Mouse (Mus musculus) gastrocnemius, postnatal 14 days (tissue): ENCODE results near the gene Narfl. TPM values are rescaled to one million over a fixed set of nuclear protein-coding genes. Genes with fewer than 3 reads are reported as not detected.
"Not testable (repeated sequence)": the region's sequence is repeated elsewhere in the genome, so short reads cannot be mapped to it uniquely, and the experiment has no call there.

Source experiments
- DNase-seq: peaks from one replicate; pipeline ENCODE4 v3.0.0; 2021; ENCODE audit warnings: mixed read lengths
- intact Hi-C: fragments of 180-260 bp; cut with DNase I; formaldehyde crosslinking; loops from one replicate; pipeline ENCODE4 v1.15.1; 2025; ENCODE audit warnings: low total_unique reads
- total RNA-seq, 2 experiments: library from RNA; stranded (reverse); gene quantifications; 2 replicates each; pipeline ENCODE4 v1.2.3; 2021

Narfl gene
- total RNA-seq, 2 experiments from 2014 or later, result 27.7 to 28.8 TPM

DNA sequence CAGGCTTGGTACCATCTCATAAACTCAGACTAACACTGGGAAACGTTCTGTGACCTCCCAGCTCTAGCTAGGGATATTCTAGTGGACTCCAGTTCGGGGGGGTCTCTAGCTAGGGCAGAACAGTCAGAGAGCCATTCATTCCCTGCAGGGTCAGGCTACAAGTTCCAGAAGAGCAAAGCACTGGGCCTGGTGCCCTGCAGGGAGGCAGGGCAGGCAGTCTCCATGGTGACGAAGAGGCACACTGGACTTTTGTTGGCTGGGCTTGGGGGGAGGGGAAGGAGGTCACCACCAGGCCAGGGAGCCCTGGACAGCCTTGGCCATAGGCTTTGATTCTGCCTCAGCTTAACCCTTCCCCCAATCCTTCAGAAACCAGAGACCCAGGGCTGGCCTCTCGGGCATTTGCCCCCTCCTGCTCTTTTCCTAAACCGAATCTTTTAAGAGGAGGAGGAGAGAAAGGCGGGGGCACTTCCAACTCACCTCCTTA lies 22.1 kb downstream of the Narfl start, which contains the start of gene AC134908.4:
TSS of gene AC134908.4 (minus strand) at position 51 of the 484 bp plus-strand sequence.
- intact Hi-C loops, result loop anchor here (5.0 kb wide), 1 partner anchor 63 kb away; no protein-coding TSS in a partner anchor
- no peak for DNase-seq

DNA sequence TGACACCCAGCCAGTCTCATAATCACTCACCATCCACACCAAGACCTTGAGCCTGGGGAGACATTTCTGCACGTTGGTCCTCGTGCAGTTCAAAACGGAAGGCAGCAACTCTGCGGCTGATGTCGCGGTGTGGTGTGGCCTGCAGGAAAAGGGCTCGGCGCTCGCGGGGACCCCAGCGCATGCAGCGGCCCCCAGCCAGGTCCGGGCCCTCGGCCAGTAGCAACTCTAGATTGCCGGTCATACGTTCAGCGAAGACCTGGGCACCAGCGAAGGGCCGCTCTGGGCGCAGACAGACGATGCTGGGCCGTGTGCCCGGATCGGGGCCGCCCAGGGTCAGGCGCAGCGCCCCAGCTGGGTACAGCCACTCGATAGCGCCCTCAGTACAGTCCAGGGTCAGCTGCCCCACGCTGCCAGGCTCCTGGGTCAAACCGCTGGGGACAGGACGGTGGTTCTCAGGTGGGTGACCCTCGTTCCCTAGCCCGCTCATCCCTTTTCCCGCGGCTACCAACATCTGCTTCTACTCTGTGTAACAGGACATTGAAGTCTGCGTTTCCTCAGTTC lies 22.7 kb downstream of the Narfl start:
- intact Hi-C loops, result loop anchor here (5.0 kb wide), 1 partner anchor 64 kb away; no protein-coding TSS in a partner anchor
- DNase-seq, result peak; percentile 63

GRCm38 (mm10) chr17:25796951-25797369 lies 23.4 kb downstream of the Narfl start, which contains the start of gene Metrn:
Gene Metrn (minus strand): TSS chr17:25797136.
- DNase-seq, result peak; percentile 92
- intact Hi-C loops, result loop anchor here (5.0 kb wide), 1 partner anchor 65 kb away; no protein-coding TSS in a partner anchor

GRCm38 (mm10) chr17:25801029-25801428 lies 27.5 kb downstream of the Narfl start:
- intact Hi-C loops, result no loop called here
- peak; percentile 52 for DNase-seq

DNA sequence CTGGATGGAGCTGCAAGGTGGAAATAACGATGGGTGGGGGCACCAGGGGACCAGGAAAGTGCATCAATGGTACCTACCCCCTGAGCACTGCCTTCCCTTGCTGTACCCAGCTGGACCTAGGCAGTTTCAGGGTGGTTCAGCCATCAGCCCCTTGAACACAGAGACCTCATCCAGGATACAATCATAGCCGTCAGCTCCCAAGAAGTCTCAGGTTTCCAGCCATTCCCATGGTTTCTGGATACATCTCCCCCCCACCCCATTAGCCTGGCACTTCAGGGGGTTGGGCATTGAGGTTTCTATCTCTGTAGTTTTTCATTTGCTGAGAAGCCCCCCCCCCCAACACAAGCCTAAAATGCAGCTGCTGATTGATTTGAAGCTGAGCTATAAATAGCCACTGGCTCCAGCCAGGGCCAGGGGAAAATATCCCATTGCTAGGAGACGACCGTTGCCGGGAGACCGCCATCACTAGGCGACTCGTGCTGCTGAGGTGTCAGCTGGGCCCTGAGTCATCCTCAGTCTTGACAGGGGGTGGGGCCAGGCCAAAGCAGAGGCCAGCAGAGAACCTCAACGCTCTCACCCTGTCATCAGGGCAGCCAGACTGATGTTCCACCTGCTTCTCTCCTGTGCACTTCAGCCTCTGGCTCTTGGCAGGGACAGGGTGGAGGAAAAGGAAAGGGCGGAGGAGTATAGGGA lies 29.4 kb downstream of the Narfl start:
- intact Hi-C loops, result loop anchor here (2.0 kb wide), 1 partner anchor 30 kb away; the partner anchor contains the start of gene Narfl
- DNase-seq, result peak; percentile 70

DNA sequence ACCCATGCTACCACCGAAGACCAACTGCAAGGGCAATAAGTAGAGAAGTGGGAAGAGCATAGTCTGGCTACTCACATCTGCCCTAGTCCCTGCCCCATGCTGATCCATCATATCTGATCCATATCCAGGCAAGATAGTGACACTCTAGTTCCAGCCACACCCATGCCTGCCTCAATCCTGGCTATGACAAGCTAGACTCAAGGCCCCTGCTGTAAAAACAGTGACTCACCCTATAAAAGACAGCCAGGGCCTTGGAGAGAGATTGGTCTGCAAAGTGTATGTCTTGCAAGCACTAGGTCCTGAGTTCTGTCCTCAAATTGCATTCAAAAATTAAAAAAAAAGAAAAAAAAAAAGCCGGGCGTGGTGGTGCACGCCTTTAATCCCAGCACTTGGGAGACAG lies 32.9 kb downstream of the Narfl start:
- DNase-seq, result no peak
- intact Hi-C loops, result no loop called here

DNA sequence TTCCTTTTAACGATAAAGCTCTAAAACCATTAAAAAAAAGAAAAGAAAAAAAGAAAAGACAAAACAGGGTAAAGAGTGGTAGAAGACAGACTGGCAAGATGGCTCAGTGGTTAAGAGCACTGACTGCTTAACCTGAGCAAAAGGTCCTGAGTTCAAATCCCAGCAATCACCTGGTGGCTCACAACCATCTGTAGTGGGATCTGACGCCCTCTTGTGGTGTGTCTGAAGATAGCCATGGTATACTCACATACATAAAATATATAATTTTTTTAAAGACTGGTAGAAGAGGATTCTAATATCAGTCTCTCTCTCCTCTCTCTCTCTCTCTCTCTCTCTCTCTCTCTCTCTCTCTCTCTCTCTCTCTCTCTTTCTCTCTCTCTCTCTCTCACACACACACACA lies 33.9 kb downstream of the Narfl start:
- intact Hi-C loops, DNase-seq: not testable (repeated sequence)

GRCm38 (mm10) chr17:25808028-25808427 lies 34.5 kb downstream of the Narfl start:
- intact Hi-C loops, result no loop called here
- no peak for DNase-seq

- intact Hi-C loops, result no loop called here
- peak; percentile 64 for DNase-seq
Observed at GRCm38 (mm10) chr17:25808789-25809605, 35.4 kb downstream of the Narfl start, which contains the start of gene Fbxl16. Gene Fbxl16 (plus strand): TSS chr17:25809085.

GRCm38 (mm10) chr17:25809606-25810340 lies 36.2 kb downstream of the Narfl start:
- DNase-seq, result no peak
- intact Hi-C loops, result no loop called here

GRCm38 (mm10) chr17:25810890-25811289 lies 37.3 kb downstream of the Narfl start:
- intact Hi-C loops, result no loop called here
- DNase-seq, result no peak

DNA sequence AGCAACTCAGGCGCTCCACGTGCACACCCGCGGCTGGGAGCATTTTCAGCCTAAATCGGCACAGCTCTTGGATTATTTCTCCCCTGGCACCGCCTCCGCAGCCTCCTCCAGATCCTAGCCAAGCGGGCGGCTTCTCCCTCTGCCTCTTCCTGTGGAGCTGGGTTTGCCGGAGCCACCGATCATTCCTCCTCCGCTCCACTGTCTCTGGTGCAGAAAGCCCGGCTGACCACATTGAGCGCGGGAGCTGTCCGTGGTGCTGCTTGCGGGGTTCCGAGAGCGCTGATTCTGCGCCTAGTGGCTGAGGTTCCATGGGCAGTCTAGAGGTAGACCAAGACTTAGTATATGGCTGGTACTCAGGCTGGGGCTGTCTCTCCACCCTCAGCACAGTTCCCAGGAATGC lies 39.9 kb downstream of the Narfl start:
- peak; percentile 86 for DNase-seq
- intact Hi-C loops, result no loop called here

GRCm38 (mm10) chr17:25817662-25818061 lies 44.1 kb downstream of the Narfl start:
- intact Hi-C loops, result no loop called here
- peak; percentile 1 for DNase-seq

GRCm38 (mm10) chr17:25818851-25819780 lies 45.5 kb downstream of the Narfl start:
- intact Hi-C loops, result no loop called here
- peak; percentile 10 for DNase-seq

- no peak for DNase-seq
- intact Hi-C loops, result no loop called here
Observed at GRCm38 (mm10) chr17:25823452-25823851, 49.9 kb downstream of the Narfl start, which contains the start of gene Wdr24. Gene Wdr24 (plus strand): TSS chr17:25823627.

GRCm38 (mm10) chr17:25824362-25825142 lies 51.0 kb downstream of the Narfl start:
- intact Hi-C loops, result no loop called here

DNA sequence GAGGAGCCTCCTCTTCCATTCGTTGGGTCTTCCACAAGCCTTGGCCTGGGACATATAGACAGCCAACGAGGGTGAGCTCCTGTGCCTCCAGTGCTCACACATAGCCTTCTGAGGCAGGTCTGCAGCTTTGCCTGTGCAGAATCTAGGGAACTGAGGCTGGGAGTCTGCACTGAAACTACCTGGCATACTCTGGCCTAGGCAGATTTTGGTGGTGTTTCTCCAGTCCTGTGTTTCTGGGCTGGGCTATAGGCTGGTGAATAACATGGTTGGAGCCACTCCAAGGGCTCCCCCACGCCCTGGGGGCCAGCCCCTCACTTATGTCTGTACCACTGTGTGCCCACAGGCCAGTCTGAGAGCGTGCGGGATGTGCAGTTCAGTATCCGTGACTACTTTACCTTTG lies 51.7 kb downstream of the Narfl start:
- DNase-seq, result no peak
- intact Hi-C loops, result no loop called here

More at GRCm38 (mm10) chr17:25824362-25825142, 51.0 kb downstream of the Narfl start:
- no peak for DNase-seq
